Mouse (Mus musculus): ENCODE results near the gene Cryl1. TPM values are rescaled to one million over a fixed set of nuclear protein-coding genes. Genes with fewer than 3 reads are reported as not detected.
A peak's percentile ranks its signal among the peaks of the same experiment; 100 is the strongest.

The Cryl1 gene
- polyA plus RNA-seq, 1 experiment from 2014 or later, result 9.2 TPM

DNA sequence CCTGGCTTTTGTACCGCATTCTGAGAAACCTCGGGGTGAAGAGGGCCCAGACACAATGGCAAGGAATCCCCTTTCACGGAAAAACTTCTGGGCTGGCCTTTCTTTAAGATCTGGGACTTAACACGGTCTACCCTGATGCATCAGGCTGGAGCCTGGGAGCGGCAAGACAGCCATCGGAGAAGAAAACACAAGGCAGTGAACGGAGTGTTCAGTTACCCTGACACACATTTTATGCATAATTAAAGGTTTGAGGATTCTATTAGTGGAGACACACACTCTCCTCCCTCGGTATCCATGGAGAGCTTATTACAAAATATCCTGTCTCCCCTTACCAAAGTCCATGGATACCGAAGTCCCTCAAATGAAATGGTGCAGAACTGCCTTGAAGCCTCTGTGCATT lies 109.2 kb downstream of the Cryl1 start:
- Histone ChIP-seq H3K9me3 (no peaks in the 10 kb centered on the region), H3K4me3 (no peak overlapping the region), H3K27me3 (replicated peaks; ENCODE audit: low read depth, poor library complexity, severe bottlenecking) (no peaks in the 10 kb centered on the region), H3K27ac (replicated peaks) (peak overlapping the region; percentile 20; the same call in 1 of the 2 replicates), H3K4me1 (peaks cover 26% of the 10 kb centered on the region), H3K36me3 (replicated peaks) (no peaks in the 10 kb centered on the region)
- 48% methylated on average over 9 of the region's 9 CpGs for WGBS
- no peak for DNase-seq (ENCODE audit: low spot score)

- Histone ChIP-seq H3K4me1 (peaks cover 41% of the 10 kb centered on the region), H3K27me3 (replicated peaks; ENCODE audit: low read depth, poor library complexity, severe bottlenecking) (no peaks in the 10 kb centered on the region), H3K9me3 (no peaks in the 10 kb centered on the region), H3K27ac (replicated peaks) (no peak overlapping the region), H3K4me3 (no peak overlapping the region), H3K36me3 (replicated peaks) (no peaks in the 10 kb centered on the region)
- no peak for DNase-seq (ENCODE audit: low spot score)
- 45% methylated on average over 5 of the region's 5 CpGs for WGBS
Observed at GRCm38 (mm10) chr14:57283816-57284215, 114.5 kb downstream of the Cryl1 start.

- Histone ChIP-seq H3K4me1 (peaks cover 36% of the 10 kb centered on the region), H3K27me3 (replicated peaks; ENCODE audit: low read depth, poor library complexity, severe bottlenecking) (no peaks in the 10 kb centered on the region), H3K36me3 (replicated peaks) (no peaks in the 10 kb centered on the region), H3K9me3 (no peaks in the 10 kb centered on the region), H3K27ac (replicated peaks) (no peak overlapping the region), H3K4me3 (no peak overlapping the region)
- DNase-seq (ENCODE audit: low spot score), result peak; percentile 19
- 45% methylated on average over 2 of the region's 2 CpGs for WGBS
Observed at GRCm38 (mm10) chr14:57282591-57282990, 115.7 kb downstream of the Cryl1 start.

- H3K36me3 ChIP-seq (replicated peaks), result no peaks in the 10 kb centered on the region
- no peak overlapping the region for H3K27ac ChIP-seq (replicated peaks)
- H3K27me3 ChIP-seq (replicated peaks; ENCODE audit: low read depth, poor library complexity, severe bottlenecking), result no peaks in the 10 kb centered on the region
- no peak for DNase-seq (ENCODE audit: low spot score)
- H3K9me3 ChIP-seq, result no peaks in the 10 kb centered on the region
- H3K4me3 ChIP-seq, result no peak overlapping the region
- 88% methylated on average over 3 of the region's 3 CpGs for WGBS
- peaks cover 27% of the 10 kb centered on the region for H3K4me1 ChIP-seq
Observed at GRCm38 (mm10) chr14:57280835-57281234, 117.5 kb downstream of the Cryl1 start.

- no peak overlapping the region for H3K27ac ChIP-seq (replicated peaks)
- WGBS, result 86% methylated on average over 7 of the region's 7 CpGs
- no peaks in the 10 kb centered on the region for H3K27me3 ChIP-seq (replicated peaks; ENCODE audit: low read depth, poor library complexity, severe bottlenecking)
Observed at GRCm38 (mm10) chr14:57276481-57277012, 121.8 kb downstream of the Cryl1 start.

GRCm38 (mm10) chr14:57272341-57272740 lies 126.0 kb downstream of the Cryl1 start:
- H3K27ac ChIP-seq (replicated peaks), result no peak overlapping the region
- H3K4me1 ChIP-seq, result peaks cover 6% of the 10 kb centered on the region; the same call in 1 of the 2 replicates
- WGBS, result 88% methylated on average over 1 of the region's 1 CpGs
- no peaks in the 10 kb centered on the region for H3K27me3 ChIP-seq (replicated peaks; ENCODE audit: low read depth, poor library complexity, severe bottlenecking)
- no peaks in the 10 kb centered on the region for H3K9me3 ChIP-seq
- no peak overlapping the region for H3K4me3 ChIP-seq
- H3K36me3 ChIP-seq (replicated peaks), result no peaks in the 10 kb centered on the region
- DNase-seq (ENCODE audit: low spot score), result no peak

More at GRCm38 (mm10) chr14:57276481-57277012, 121.8 kb downstream of the Cryl1 start:
- Histone ChIP-seq H3K9me3 (no peaks in the 10 kb centered on the region), H3K4me3 (no peak overlapping the region), H3K4me1 (peaks cover under 1% of the 10 kb centered on the region; the same call in 1 of the 2 replicates), H3K36me3 (replicated peaks) (no peaks in the 10 kb centered on the region)
- DNase-seq (ENCODE audit: low spot score), result no peak

DNA sequence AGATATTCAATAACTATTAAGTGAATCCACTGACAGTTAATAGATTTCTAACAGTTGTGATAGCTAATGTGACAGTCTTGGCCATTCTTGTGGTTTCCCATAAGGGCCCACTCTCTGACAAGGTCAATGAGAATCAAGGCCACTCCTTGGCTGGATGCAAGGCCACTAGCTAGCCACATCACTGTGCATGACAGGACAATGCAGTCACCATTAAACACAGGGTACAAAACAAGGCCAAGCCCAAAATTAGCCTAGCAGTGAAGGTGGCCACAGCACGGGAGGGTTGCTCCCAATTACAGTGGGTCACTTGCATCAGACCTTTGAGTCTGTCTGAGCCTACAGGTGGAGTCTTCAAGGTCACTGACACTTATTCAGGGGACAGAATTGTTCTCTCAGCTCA lies 126.5 kb downstream of the Cryl1 start:
- H3K4me3 ChIP-seq, result no peak overlapping the region
- no peak overlapping the region for H3K27ac ChIP-seq (replicated peaks)
- no peaks in the 10 kb centered on the region for H3K27me3 ChIP-seq (replicated peaks; ENCODE audit: low read depth, poor library complexity, severe bottlenecking)
- H3K9me3 ChIP-seq, result no peaks in the 10 kb centered on the region
- 66% methylated on average over 1 of the region's 1 CpGs for WGBS
- H3K36me3 ChIP-seq (replicated peaks), result no peaks in the 10 kb centered on the region
- DNase-seq (ENCODE audit: low spot score), result no peak
- peaks cover 6% of the 10 kb centered on the region; the same call in 1 of the 2 replicates for H3K4me1 ChIP-seq

DNA sequence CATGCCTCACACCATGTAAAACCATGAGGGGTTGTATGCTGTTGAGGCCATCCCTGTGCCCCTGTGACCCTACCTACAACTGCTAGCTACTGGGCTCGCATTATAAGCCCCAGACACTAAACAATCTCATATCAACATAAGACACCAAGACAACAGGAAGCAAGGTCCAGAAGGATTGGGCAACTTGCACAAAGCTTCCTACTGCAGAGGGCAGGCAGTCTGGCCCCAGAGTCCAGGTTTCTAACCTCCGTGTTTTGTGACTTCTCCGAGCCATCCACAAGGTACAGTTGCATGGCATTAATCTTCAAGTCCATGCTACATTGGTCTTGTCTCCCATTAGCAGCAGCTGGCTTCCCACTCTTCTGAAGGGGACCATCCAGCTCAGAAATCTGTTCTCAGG lies 129.4 kb downstream of the Cryl1 start:
- H3K27ac ChIP-seq (replicated peaks), result no peak overlapping the region
- DNase-seq (ENCODE audit: low spot score), result no peak
- peaks cover 6% of the 10 kb centered on the region; the same call in 1 of the 2 replicates for H3K4me1 ChIP-seq
- no peak overlapping the region for H3K4me3 ChIP-seq
- H3K27me3 ChIP-seq (replicated peaks; ENCODE audit: low read depth, poor library complexity, severe bottlenecking), result no peaks in the 10 kb centered on the region
- H3K36me3 ChIP-seq (replicated peaks), result no peaks in the 10 kb centered on the region
- H3K9me3 ChIP-seq, result no peaks in the 10 kb centered on the region
- 85% methylated on average over 3 of the region's 3 CpGs for WGBS

DNA sequence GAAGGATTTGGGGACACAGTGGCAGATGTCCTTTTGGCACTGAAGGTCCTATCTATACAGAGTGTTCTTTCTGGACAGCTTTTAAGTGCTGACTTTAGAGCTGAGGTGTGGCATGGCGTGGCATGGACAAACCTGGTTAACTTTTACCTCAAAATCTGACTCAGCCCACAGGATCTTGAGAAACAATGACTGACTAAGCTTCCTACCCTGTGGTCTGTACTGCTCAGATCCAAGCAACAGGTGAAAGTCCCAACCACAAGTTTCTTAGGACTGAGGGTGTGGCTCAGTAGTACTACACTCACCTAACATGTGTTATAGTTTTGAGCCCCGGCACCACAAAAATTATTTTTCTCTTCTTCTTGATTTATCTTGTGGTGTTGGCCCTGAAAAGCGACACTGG lies 130.0 kb downstream of the Cryl1 start:
- H3K4me3 ChIP-seq, result no peak overlapping the region
- WGBS, result 92% methylated on average over 3 of the region's 3 CpGs
- peaks cover 6% of the 10 kb centered on the region; the same call in 1 of the 2 replicates for H3K4me1 ChIP-seq
- no peaks in the 10 kb centered on the region for H3K27me3 ChIP-seq (replicated peaks; ENCODE audit: low read depth, poor library complexity, severe bottlenecking)
- DNase-seq (ENCODE audit: low spot score), result no peak
- H3K9me3 ChIP-seq, result no peaks in the 10 kb centered on the region
- H3K27ac ChIP-seq (replicated peaks), result no peak overlapping the region
- H3K36me3 ChIP-seq (replicated peaks), result no peaks in the 10 kb centered on the region

GRCm38 (mm10) chr14:57263943-57264342 lies 134.4 kb downstream of the Cryl1 start:
- no peak for DNase-seq (ENCODE audit: low spot score)
- no peaks in the 10 kb centered on the region for H3K27me3 ChIP-seq (replicated peaks; ENCODE audit: low read depth, poor library complexity, severe bottlenecking)
- H3K9me3 ChIP-seq, result no peaks in the 10 kb centered on the region
- 86% methylated on average over 10 of the region's 10 CpGs for WGBS
- H3K27ac ChIP-seq (replicated peaks), result no peak overlapping the region
- H3K4me1 ChIP-seq, result no peaks in the 10 kb centered on the region
- no peaks in the 10 kb centered on the region for H3K36me3 ChIP-seq (replicated peaks)
- H3K4me3 ChIP-seq, result no peak overlapping the region

GRCm38 (mm10) chr14:57259341-57259740 lies 139.0 kb downstream of the Cryl1 start:
- Histone ChIP-seq H3K27me3 (replicated peaks; ENCODE audit: low read depth, poor library complexity, severe bottlenecking) (no peaks in the 10 kb centered on the region), H3K27ac (replicated peaks) (no peak overlapping the region), H3K4me3 (no peak overlapping the region), H3K36me3 (replicated peaks) (no peaks in the 10 kb centered on the region), H3K9me3 (peaks cover 4% of the 10 kb centered on the region; the same call in 1 of the 2 replicates), H3K4me1 (no peaks in the 10 kb centered on the region)
- 86% methylated on average over 8 of the region's 8 CpGs for WGBS
- DNase-seq (ENCODE audit: low spot score), result no peak

GRCm38 (mm10) chr14:57248661-57249060 lies 149.7 kb downstream of the Cryl1 start:
- H3K27ac ChIP-seq (replicated peaks), result no peak overlapping the region
- DNase-seq (ENCODE audit: low spot score), result no peak
- H3K9me3 ChIP-seq, result no peaks in the 10 kb centered on the region
- WGBS, result 42% methylated on average over 3 of the region's 3 CpGs
- H3K36me3 ChIP-seq (replicated peaks), result no peaks in the 10 kb centered on the region
- peaks cover 15% of the 10 kb centered on the region; the same call in 1 of the 2 replicates for H3K4me1 ChIP-seq
- H3K27me3 ChIP-seq (replicated peaks; ENCODE audit: low read depth, poor library complexity, severe bottlenecking), result no peaks in the 10 kb centered on the region
- H3K4me3 ChIP-seq, result no peak overlapping the region

GRCm38 (mm10) chr14:57246575-57246974 lies 151.8 kb downstream of the Cryl1 start:
- Histone ChIP-seq H3K4me3 (no peak overlapping the region), H3K4me1 (peaks cover 21% of the 10 kb centered on the region; the same call in 1 of the 2 replicates), H3K27ac (replicated peaks) (no peak overlapping the region), H3K27me3 (replicated peaks; ENCODE audit: low read depth, poor library complexity, severe bottlenecking) (no peaks in the 10 kb centered on the region), H3K9me3 (no peaks in the 10 kb centered on the region), H3K36me3 (replicated peaks) (no peaks in the 10 kb centered on the region)
- WGBS, result 81% methylated on average over 6 of the region's 6 CpGs
- DNase-seq (ENCODE audit: low spot score), result no peak
